Mouse (Mus musculus) thymus, adult 2 months (tissue): Measurements from ENCODE around the gene Adap1. TPM values are rescaled to one million over a fixed set of nuclear protein-coding genes. Genes with fewer than 3 reads are reported as not detected.

Source experiments
- DNase-seq: peaks from one replicate; pipeline ENCODE4 v3.0.0; 2021
- H3K27ac ChIP-seq: fragments of 200-500 bp; 2 replicates; pipeline ENCODE4 v1.5.1; 2012; ENCODE audit warnings: low read length, control low read depth; ENCODE audit not compliant: control insufficient read depth, insufficient read depth
- H3K27me3 ChIP-seq: fragments of 200-500 bp; 2 replicates; pipeline ENCODE4 v1.6.1; 2012; ENCODE audit warnings: mild to moderate bottlenecking, low read length, moderate library complexity, mixed read lengths; ENCODE audit not compliant: control insufficient read depth, insufficient read depth
- H3K36me3 ChIP-seq: fragments of 200-500 bp; 2 replicates; pipeline ENCODE4 v1.6.1; 2012; ENCODE audit warnings: mild to moderate bottlenecking, low read length, moderate library complexity; ENCODE audit not compliant: control insufficient read depth, insufficient read depth
- H3K4me1 ChIP-seq: fragments of 200-500 bp; replicated peaks from 2 replicates; pipeline ENCODE4 v1.6.1; 2012; ENCODE audit warnings: low read length; ENCODE audit not compliant: control insufficient read depth, insufficient read depth
- H3K4me3 ChIP-seq: fragments of 200-500 bp; 2 replicates; pipeline ENCODE4 v1.5.1; 2012; ENCODE audit warnings: mild to moderate bottlenecking, low read length, control low read depth, moderate library complexity; ENCODE audit not compliant: control insufficient read depth, insufficient read depth
- CTCF ChIP-seq: fragments of 200-500 bp; IDR thresholded peaks from 2 replicates; pipeline ENCODE4 v1.5.1; 2012; ENCODE audit warnings: mild to moderate bottlenecking, control low read depth, low read length, moderate library complexity, borderline replicate concordance; ENCODE audit not compliant: control insufficient read depth, poor library complexity, insufficient read depth; ENCODE audit errors: extremely low read depth
- POLR2A ChIP-seq: fragments of 200-500 bp; IDR thresholded peaks from 2 replicates; pipeline ENCODE4 v1.6.1; 2012; ENCODE audit warnings: mild to moderate bottlenecking, low read length, control low read depth, moderate library complexity; ENCODE audit not compliant: control insufficient read depth, poor library complexity, insufficient read depth; ENCODE audit errors: extremely low read depth
- WGBS: fragments of 180-500 bp; shearing (Covaris S2); methylation state at CpG from one replicate; pipeline ENCODE4 v1.1.7; 2018; 5-methylcytosine and 5-hydroxymethylcytosine counted together
- polyA plus RNA-seq: library from polyadenylated mRNA; depleted of rRNA; stranded (reverse); fragments of >200 nt; gene quantifications from 2 replicates; pipeline ENCODE4 v1.2.3, GENCODE M21; 2012

Adap1 gene
- polyA plus RNA-seq, 1 experiment = 15.5 TPM

DNA sequence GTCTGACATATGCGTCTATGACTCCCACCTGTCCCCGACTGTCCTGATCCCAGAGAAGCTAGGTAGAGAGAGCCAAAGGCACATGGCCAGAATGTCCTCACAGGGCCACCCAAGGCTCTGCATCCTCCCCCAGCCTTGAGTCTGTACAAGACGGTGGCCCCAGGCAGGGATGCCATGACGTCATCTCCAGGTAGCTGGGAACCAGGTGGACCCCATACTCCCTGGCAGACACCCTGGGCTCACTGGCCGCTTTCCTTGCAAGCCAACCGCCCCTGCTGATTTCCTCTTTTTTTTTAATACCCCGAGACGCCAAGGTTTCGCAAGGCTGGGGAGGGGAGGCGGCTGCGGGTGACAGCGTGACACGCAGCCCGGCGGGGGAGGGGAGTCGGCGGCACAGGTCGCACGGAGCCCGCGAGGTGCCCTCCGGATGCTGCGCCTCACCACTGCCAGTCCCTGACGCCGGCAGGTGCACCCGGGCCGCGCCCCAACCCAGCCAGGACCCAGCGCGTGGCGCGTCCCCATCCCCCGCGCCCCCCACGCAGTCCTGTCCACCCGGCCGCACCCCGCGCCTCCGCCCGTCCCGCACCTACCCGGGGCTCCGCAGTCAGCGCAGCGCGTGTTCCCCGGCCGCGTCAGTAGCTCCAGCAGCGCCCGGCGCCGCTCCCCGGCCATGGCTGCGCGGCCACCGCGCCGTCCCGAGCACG lies 579 bp downstream of the Adap1 start:
- WGBS = 1% methylated on average over 59 of the region's 62 CpGs
- Histone ChIP-seq H3K27me3 (no peaks in the 10 kb centered on the region), H3K4me3 (peak overlapping the region; percentile 40), H3K36me3 (no peaks in the 10 kb centered on the region), H3K4me1 (peaks cover 8% of the 10 kb centered on the region; the same call in 1 of the 2 replicates), H3K27ac (no peak overlapping the region)
- DNase-seq = peak; percentile 40
- TF ChIP-seq CTCF (no peak), POLR2A (no peak)

DNA sequence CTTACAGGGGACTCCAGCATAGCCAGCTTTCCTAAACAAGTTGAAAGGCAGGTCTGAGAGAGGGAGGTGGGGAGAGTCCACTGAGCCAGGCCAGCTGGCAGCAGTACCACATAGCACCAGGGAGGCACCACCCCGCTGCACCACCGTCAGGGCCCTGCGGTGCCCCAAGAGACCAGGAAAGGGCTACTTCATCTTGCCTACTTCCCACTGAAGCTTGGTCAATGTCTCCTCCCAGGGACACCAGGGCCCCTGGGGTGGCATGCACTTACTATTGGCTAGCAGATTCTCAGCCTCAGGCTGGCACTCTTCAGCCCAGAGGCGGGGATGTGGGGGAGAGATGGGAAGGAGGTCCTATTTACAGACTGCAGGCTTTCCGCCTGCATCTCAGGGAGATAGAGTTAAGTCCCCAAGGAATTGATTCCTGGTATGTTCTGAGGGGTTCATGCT lies 1.4 kb downstream of the Adap1 start:
- TF ChIP-seq POLR2A (no peak), CTCF (no peak)
- H3K27me3 ChIP-seq = no peaks in the 10 kb centered on the region
- DNase-seq = no peak
- no peak overlapping the region for H3K27ac ChIP-seq
- H3K36me3 ChIP-seq = no peaks in the 10 kb centered on the region
- WGBS = 69% methylated on average over 5 of the region's 5 CpGs
- H3K4me3 ChIP-seq = no peak overlapping the region
- H3K4me1 ChIP-seq = peaks cover 8% of the 10 kb centered on the region; the same call in 1 of the 2 replicates

DNA sequence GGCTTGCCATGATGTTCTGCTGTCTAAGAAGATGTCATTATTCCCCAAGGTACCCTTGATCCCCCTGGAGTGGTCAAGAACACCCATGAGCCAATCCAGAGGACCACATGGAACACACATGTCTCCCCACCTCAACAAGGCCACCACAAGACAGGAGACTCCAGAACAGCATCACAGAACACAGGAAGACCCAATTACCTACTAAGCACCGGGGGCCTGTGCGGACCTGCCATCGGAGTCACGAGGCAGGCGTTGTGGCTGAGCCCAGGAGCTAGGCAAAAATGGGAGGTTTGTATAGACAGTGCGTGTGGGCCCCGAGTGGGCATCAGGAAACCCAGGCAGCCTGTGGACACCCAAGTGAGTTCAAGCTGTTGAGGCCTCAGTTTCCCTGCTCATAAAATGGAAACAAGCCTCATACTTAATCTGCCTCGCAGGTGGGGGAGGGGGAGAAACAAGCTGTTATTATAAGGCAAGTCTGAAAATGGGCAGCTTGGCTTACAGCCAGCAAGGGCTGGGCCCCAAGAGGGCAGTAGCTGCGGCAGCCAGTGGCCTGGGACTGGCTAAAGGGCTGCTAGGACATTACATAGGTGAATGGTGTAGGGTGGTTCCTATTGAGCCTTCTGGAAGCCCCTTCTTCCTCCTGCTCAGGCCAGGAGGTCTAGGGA lies 2.0 kb downstream of the Adap1 start:
- Histone ChIP-seq H3K27ac (no peak overlapping the region), H3K4me1 (peaks cover 8% of the 10 kb centered on the region; the same call in 1 of the 2 replicates), H3K36me3 (no peaks in the 10 kb centered on the region), H3K27me3 (no peaks in the 10 kb centered on the region), H3K4me3 (no peak overlapping the region)
- 91% methylated on average over 9 of the region's 9 CpGs for WGBS
- no peak for DNase-seq
- no peak for TF ChIP-seq CTCF

DNA sequence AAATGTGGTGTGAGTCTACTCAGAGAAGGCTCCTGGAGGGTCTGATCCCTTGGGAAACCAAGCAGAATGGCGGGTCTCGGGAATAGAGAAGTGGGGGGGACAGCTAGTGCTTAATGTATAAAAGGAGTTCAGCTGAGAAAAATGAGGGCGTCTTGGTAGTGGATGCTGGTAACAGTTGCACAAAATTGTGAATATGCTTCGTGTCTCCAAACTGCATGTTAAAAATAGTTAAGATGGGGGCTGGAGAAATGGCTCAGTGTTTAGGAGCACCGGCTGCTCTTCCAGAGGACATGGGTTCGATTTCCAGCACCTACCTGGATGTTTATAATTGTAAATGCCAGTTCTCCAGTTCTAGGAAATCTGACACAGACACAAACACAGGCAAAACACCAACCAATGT lies 4.1 kb downstream of the Adap1 start:
- no peak for TF ChIP-seq CTCF
- TF ChIP-seq POLR2A = no peak
- H3K27ac ChIP-seq = no peak overlapping the region
- no peaks in the 10 kb centered on the region for H3K36me3 ChIP-seq
- peaks cover 10% of the 10 kb centered on the region; the same call in 1 of the 2 replicates for H3K4me1 ChIP-seq
- no peak overlapping the region for H3K4me3 ChIP-seq
- no peak for DNase-seq
- H3K27me3 ChIP-seq = no peaks in the 10 kb centered on the region
- WGBS = 92% methylated on average over 6 of the region's 6 CpGs

DNA sequence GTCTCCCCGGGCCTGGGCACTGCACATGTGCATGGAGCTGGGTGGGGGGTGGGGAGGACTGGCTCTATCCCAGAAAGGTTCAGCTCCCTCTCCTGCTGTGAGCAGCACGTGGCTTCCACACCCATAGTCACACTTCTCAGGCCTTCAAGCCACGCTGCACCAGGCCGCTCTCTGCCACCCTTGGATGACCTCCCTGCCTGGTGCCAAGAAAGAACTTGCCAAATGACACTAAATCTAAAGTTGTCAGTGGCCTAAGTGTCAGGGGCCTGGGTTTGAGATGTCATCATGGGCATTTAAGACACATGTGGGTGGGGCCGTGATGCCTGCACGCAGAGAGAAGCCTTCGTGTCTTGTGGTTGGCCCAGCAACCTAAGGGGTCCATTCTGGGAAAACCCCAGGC lies 5.0 kb downstream of the Adap1 start:
- Histone ChIP-seq H3K4me1 (peaks cover 8% of the 10 kb centered on the region; the same call in 1 of the 2 replicates), H3K36me3 (no peaks in the 10 kb centered on the region), H3K4me3 (no peak overlapping the region), H3K27ac (no peak overlapping the region), H3K27me3 (no peaks in the 10 kb centered on the region)
- no peak for DNase-seq
- WGBS = 86% methylated on average over 7 of the region's 7 CpGs
- TF ChIP-seq CTCF (no peak), POLR2A (no peak)

DNA sequence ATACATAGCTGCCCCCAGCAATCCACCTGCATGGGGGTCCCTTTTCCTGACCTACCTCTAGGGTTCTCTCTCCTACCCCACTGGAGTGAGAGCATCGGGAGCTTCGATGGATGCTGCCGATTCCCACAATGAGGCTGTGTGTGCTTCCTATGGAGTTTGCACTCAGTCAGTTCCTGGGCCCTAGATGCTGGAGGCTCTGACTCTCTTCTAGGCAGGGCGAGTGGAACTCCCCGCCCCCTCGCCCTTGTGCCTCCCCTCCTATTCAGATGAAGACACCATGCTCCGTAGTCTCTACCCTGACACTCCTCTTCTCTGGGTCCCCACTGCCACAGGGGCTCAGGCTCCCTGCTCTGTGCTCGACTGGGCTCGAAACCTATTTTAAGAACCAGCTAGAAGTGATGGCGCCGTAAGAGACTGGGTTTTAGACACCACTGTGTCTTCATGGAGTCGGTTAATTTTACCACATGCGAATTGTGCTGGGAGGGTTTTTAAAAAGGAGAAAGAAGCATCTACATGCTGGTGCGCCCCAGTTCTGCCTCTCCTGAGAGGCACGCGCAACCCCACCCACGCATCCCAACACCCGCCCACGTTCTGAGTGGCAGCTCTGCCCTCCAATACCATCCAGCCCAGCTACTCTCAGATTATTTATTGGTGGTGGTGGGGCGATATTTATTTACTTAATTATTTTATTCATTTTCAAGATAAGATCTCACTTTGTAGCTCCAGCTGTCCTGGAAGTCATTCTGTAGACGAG lies 7.5 kb downstream of the Adap1 start:
- WGBS = 94% methylated on average over 21 of the region's 21 CpGs
- Histone ChIP-seq H3K4me1 (0 out of 2 replicates have a peak, but pooled peaks cover 2% of the 10 kb centered on the region), H3K4me3 (no peak overlapping the region), H3K27me3 (no peaks in the 10 kb centered on the region), H3K27ac (no peak overlapping the region), H3K36me3 (no peaks in the 10 kb centered on the region)
- DNase-seq = no peak
- TF ChIP-seq POLR2A (no peak), CTCF (no peak)
